Mouse (Mus musculus) adrenal gland, postnatal 25 days (tissue): Measurements from ENCODE around the gene Mapk1ip1. TPM values are rescaled to one million over a fixed set of nuclear protein-coding genes. Genes with fewer than 3 reads are reported as not detected.
A peak's percentile ranks its signal among the peaks of the same experiment; 100 is the strongest.

Experiments used
- DNase-seq: peaks from one replicate; pipeline ENCODE4 v3.0.0; 2021; ENCODE audit warnings: mixed read lengths
- total RNA-seq: library from RNA; stranded (reverse); gene quantifications from 2 replicates; pipeline ENCODE4 v1.2.3, GENCODE M21; 2021

The Mapk1ip1 gene
- total RNA-seq, 1 experiment from 2014 or later = 32.1 TPM

DNA sequence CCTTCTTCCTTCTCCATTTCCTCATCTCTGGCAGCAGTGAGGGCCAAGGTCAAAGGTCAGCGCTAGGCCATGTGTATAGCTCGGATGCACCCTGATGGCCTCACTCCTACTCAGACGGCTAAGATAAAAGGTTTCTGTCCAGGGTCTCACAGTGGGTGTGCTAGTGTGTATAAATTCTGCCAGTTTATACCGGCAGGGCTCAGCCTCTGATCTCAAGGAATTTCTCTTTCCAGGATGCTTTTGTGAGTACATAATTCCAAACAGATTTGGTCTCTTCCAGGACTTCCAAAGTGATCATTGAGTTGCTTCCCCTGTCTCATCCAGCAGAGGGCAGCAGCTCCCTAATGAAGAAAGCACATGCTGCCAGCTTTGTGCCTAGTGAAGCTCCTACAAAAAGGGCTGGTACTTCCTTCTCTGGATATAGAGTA is 5.5 kb downstream of the Mapk1ip1 start:
- DNase-seq = peak; percentile 75

DNA sequence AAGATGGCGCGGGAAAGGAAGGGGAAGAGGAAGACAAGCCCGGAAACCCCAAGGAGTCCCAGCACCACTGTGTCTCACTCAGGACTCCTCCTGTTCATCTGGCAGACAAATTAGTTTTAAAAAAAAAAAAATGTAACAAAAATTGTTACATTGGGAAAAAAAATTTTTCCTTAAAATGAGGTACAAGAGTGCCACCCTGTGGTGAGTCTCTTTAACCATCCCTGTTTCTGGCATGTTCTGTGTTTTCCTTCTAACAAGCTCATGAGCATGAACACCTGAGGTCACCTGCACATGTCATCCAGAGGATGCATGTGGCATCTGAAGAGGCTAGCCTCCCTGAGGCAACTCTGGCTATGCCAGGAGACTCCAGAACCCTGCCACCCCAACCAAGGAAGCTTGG is 11.0 kb downstream of the Mapk1ip1 start:
- DNase-seq = no peak

DNA sequence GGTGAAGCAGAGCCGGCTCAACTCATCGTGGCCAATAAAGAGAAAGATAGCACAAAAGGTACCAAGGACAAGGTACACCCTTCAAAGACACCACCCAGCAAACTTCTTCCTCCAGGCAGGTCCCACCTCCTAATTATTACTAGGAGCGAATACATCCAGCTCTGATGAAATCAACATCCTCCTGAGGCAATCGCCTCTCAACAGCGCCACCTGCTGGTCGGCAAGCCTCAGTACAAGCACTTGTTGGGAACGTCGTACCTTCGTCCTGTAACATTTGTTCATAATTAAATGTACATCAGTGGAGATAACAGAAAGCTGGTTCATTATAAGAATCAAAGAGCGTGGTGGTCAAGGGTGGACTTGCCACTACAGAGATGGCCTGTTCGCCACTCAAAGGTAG is 18.3 kb downstream of the Mapk1ip1 start:
- DNase-seq = peak; percentile 81

DNA sequence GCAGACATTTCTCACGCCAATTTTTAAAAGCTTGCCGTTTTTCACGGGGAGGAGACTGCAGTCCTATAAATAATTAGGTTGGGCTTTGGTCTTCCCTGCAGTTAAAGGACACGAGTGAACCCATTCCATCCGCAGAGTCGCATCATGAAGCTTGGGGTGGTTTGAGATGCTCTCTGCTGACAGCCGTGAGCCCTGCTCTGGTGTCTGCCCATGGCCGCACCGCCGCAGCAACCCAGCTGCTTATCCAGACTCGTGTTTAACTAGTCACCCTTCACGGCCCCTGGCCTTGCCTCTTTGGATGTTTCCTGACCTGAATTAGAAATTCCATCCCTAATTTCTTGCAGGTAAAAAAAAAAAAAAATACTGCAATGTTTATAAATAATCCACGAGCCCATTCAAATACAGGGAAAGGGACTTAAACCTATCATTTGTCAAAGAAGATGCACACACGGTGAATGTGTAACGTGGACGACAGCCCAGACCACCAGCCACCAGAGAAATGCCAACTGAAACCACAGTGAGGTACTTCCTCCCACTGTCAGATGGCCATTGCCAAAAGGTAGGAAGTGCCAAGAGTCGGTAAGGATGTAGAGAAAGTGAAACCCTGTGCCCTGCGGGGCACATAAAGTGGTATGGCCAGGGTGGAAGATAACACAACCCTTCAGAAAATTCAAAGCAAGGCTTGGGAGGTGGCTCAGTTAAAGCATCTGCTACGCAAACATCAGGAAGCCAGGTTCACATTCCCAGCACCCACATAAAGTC is 20.9 kb downstream of the Mapk1ip1 start:
- DNase-seq = no peak

DNA sequence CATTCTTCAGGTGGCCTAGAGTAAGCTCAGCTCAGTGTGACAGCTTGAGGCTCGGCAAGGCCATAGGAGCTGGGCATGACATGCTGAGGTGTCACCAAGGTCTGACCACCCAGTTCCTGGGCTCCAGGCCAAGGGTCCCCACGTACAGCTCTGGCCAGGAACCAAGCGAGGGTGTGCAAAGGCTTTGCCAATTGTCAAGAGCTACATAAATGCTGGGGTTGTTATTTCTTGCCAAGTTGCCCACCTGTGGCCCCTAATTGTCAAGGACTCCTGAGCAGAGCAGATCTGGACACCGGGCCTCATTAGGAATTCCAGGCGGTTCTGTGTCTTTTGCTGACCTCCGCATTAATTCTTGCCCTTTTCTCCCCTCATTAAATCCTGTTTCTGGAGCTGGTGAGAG is 21.6 kb downstream of the Mapk1ip1 start:
- no peak for DNase-seq

DNA sequence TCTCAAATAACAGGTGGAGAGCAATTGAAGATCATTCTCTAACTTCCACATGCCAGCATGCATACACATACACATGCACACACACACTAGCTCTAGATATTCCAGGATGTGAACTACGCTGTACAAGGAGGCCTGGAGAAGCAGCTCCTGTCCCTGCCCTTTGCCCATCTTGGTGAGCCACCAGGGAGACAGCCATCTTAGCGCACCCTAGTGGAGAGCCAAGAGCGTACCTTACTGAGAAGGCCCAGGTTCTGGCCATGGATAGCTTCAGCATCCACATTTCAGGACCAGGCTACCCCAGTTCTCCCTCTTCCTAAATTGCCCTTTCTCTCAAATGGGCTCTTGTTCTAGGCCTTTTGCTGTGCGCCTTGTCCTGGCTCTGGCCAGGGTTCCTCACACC is 27.8 kb downstream of the Mapk1ip1 start:
- DNase-seq = no peak

DNA sequence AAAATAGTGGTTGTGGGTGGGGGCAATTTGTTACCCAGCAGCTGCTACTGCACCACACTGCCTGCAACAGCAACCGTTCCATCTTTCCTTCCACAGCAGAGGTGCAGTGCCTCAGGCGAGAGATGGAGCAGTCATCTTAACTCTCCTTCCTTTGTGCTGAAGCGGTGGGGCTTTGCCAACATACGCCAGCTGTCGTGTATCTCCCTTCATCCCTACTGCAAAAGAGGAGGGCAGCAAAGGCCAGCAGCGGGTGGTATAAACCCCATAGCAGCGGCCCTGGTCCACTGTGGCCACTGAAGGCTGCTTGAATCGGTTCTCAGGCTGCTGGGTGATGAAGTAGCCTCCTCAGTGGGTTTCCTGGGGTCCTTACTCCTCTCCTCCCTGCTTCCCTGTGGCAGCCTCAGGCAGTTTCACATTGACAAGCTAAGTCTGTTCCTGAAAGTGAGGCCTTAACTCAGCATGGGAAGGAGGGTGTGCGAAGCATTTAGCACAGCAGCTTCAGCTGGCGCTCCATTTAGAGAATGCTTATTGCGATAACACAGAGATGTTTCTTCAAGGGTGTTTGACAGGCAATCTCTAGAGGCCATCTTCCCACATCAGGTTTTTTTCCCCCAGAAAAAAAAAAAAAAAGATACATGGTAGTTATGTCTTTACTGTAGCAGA is 32.7 kb downstream of the Mapk1ip1 start:
- DNase-seq = no peak

DNA sequence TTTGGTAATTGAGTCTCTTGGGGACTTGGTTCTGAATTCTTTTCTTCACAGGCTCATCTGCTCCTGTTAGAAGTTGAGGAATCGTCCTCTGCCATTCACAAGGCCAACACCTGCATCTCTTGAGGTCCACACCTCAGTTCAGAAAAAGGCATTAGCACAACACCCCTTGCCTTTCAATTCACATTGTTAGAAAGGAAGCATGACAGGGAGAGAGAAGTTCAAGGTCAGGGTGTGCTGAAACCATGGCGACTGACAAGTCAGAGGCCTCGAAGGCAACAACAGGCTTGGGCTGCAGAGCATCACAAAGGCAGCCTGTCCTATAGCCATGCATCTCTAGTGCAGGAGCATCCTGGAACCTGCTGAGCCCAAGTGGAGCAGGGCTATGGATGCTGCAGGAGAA is 38.9 kb downstream of the Mapk1ip1 start:
- DNase-seq = no peak

DNA sequence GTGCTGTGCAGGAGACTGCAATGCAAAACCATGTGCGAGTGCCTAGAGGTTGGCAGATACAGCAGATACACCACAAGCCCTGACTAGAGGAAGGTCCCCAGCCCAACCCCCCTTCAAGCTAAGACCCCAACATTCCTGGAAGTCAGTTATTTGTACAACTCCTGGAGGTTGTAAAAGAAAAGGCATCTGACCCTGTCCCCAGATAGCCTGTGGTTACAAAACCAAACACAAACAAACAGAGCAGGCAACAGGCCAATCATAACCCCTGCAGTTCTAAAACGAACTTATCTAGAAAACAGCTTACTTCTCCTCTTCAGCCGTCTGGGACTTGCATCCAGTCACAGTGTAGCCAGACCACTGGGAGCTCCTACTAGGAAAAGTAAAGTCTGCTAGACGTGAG is 42.7 kb downstream of the Mapk1ip1 start:
- DNase-seq = no peak

DNA sequence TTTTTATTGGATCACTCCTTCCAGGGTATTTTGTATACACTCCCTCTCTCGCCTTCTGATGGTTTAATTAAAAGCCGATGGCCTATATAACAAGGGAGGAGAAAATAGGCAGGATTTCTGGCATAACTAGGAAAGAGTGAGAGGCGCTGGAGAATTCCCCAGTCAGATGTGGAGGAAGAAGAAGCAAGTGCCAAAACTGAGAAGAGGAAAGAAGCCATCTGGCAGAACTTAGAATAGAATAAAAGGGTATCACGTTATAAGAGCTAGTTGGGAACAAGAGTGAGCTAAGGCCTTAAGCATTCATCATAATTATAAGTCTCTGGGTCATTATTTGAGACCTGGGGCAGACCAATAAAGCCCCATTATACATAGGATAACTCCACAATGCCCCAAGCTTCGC is 58.0 kb downstream of the Mapk1ip1 start:
- DNase-seq = no peak

Other genes with a start within 250 kb of the Mapk1ip1 start
- 66.1 and 74.6 TPM in 2 replicates for gene Ppp2r2d, start 194 bp downstream of the Mapk1ip1 start, total RNA-seq
- gene Bnip3, start 63.2 kb upstream of the Mapk1ip1 start, total RNA-seq = 183 and 265 TPM in 2 replicates
- gene Jakmip3, start 94.5 kb upstream of the Mapk1ip1 start, total RNA-seq = 9.2 and 14.1 TPM in 2 replicates
- gene Dpysl4, start 239.7 kb upstream of the Mapk1ip1 start, total RNA-seq = 2.0 and 4.3 TPM in 2 replicates